Mouse (Mus musculus): ENCODE data around the gene Gtf3c2. TPM values are rescaled to one million over a fixed set of nuclear protein-coding genes. Genes with fewer than 3 reads are reported as not detected.
A peak's percentile ranks its signal among the peaks of the same experiment; 100 is the strongest.

Gtf3c2 gene
- total and polyA plus RNA-seq, 2 experiments from 2014 or later, result 46.4 to 49.0 TPM

GRCm38 (mm10) chr5:31203866-31204265, 23.9 kb upstream of the Gtf3c2 start:
- Histone ChIP-seq H3K36me3 (ENCODE audit: insufficient read depth, low read length) (peaks cover 56% of the 10 kb centered on the region), H3K9me3 (ENCODE audit: low read length) (peaks cover 5% of the 10 kb centered on the region), H3K4me1 (ENCODE audit: insufficient read depth, low read length) (peaks cover 3% of the 10 kb centered on the region; the same call in 1 of the 2 replicates), H3K27me3 (ENCODE audit: insufficient read depth, low read length) (no peaks in the 10 kb centered on the region), H3K4me3 (ENCODE audit: low read depth, low read length) (no peak overlapping the region), H3K27ac (ENCODE audit: low read depth, low read length) (no peak overlapping the region), H3K9ac (replicated peaks; ENCODE audit: low read length, poor library complexity, severe bottlenecking) (no peak overlapping the region), H3K4me2 (ENCODE audit: low read depth, low read length, poor library complexity, severe bottlenecking) (no peak overlapping the region)
- no peak for TF ChIP-seq CTCF (IDR thresholded peaks at IDR 0.05)
- no peak for DNase-seq (ENCODE audit: low spot score)
- WGBS, result 90% methylated on average over 2 of the region's 2 CpGs
- no peak for ATAC-seq (ENCODE audit: low FRiP score)

- H3K4me1 ChIP-seq (ENCODE audit: insufficient read depth, low read length), result peaks cover 3% of the 10 kb centered on the region; the same call in 1 of the 2 replicates
- 88% methylated on average over 7 of the region's 7 CpGs for WGBS
- H3K9ac ChIP-seq (replicated peaks; ENCODE audit: low read length, poor library complexity, severe bottlenecking), result no peak overlapping the region
- ATAC-seq (ENCODE audit: low FRiP score) (no peak), DNase-seq (ENCODE audit: low spot score) (no peak)
- peaks cover 64% of the 10 kb centered on the region for H3K36me3 ChIP-seq (ENCODE audit: insufficient read depth, low read length)
- peak overlapping the region; percentile 75; the same call in 1 of the 2 replicates for H3K4me3 ChIP-seq (ENCODE audit: low read depth, low read length)
- no peak for TF ChIP-seq CTCF (IDR thresholded peaks at IDR 0.05)
- H3K9me3 ChIP-seq (ENCODE audit: low read length), result peaks cover 5% of the 10 kb centered on the region
- H3K27me3 ChIP-seq (ENCODE audit: insufficient read depth, low read length), result no peaks in the 10 kb centered on the region
- peak overlapping the region; percentile 59 for H3K4me2 ChIP-seq (ENCODE audit: low read depth, low read length, poor library complexity, severe bottlenecking)
- peak overlapping the region; percentile 86 for H3K27ac ChIP-seq (ENCODE audit: low read depth, low read length)
These were observed 23.0 kb upstream of the Gtf3c2 start for GRCm38 (mm10) chr5:31202933-31203332.

GRCm38 (mm10) chr5:31201742-31202590, 22.0 kb upstream of the Gtf3c2 start, which contains the start of gene Zfp513:
TSS of gene Zfp513 (minus strand) at chr5:31202303.
- TF ChIP-seq CTCF (IDR thresholded peaks at IDR 0.05), result no peak
- peak within 1 kb of the TSS; percentile 87 for H3K27ac ChIP-seq (ENCODE audit: low read depth, low read length)
- H3K4me3 ChIP-seq (ENCODE audit: low read depth, low read length), result peak within 1 kb of the TSS; percentile 75
- 2% methylated on average over 45 of the region's 53 CpGs for WGBS
- peak within 1 kb of the TSS; percentile 82 for H3K4me2 ChIP-seq (ENCODE audit: low read depth, low read length, poor library complexity, severe bottlenecking)
- peak; percentile 95 for ATAC-seq (ENCODE audit: low FRiP score)
- H3K9me3 ChIP-seq (ENCODE audit: low read length), result peaks cover 5% of the 10 kb centered on the region
- H3K27me3 ChIP-seq (ENCODE audit: insufficient read depth, low read length), result no peaks in the 10 kb centered on the region
- H3K4me1 ChIP-seq (ENCODE audit: insufficient read depth, low read length), result peaks cover 3% of the 10 kb centered on the region; the same call in 1 of the 2 replicates
- peak within 1 kb of the TSS; percentile 84 for H3K9ac ChIP-seq (replicated peaks; ENCODE audit: low read length, poor library complexity, severe bottlenecking)
- peak; percentile 99 for DNase-seq (ENCODE audit: low spot score)
- peaks cover 65% of the 10 kb centered on the region for H3K36me3 ChIP-seq (ENCODE audit: insufficient read depth, low read length)

GRCm38 (mm10) chr5:31201042-31201741, 21.2 kb upstream of the Gtf3c2 start:
- no peak for DNase-seq (ENCODE audit: low spot score)
- 18% methylated on average over 13 of the region's 13 CpGs for WGBS

GRCm38 (mm10) chr5:31200327-31200768, 20.4 kb upstream of the Gtf3c2 start:
- Histone ChIP-seq H3K9me3 (ENCODE audit: low read length) (peaks cover 5% of the 10 kb centered on the region), H3K27me3 (ENCODE audit: insufficient read depth, low read length) (no peaks in the 10 kb centered on the region), H3K36me3 (ENCODE audit: insufficient read depth, low read length) (peaks cover 70% of the 10 kb centered on the region), H3K4me1 (ENCODE audit: insufficient read depth, low read length) (peaks cover 3% of the 10 kb centered on the region; the same call in 1 of the 2 replicates), H3K27ac (ENCODE audit: low read depth, low read length) (no peak overlapping the region), H3K9ac (replicated peaks; ENCODE audit: low read length, poor library complexity, severe bottlenecking) (no peak overlapping the region), H3K4me2 (ENCODE audit: low read depth, low read length, poor library complexity, severe bottlenecking) (peak overlapping the region; percentile 82; the same call in 1 of the 2 replicates), H3K4me3 (ENCODE audit: low read depth, low read length) (peak overlapping the region; percentile 14; the same call in 1 of the 2 replicates)
- 92% methylated on average over 27 of the region's 27 CpGs for WGBS
- ATAC-seq (ENCODE audit: low FRiP score) (no peak), DNase-seq (ENCODE audit: low spot score) (no peak)
- no peak for TF ChIP-seq CTCF (IDR thresholded peaks at IDR 0.05)

More at GRCm38 (mm10) chr5:31201042-31201741, 21.2 kb upstream of the Gtf3c2 start:
- Histone ChIP-seq H3K9ac (replicated peaks; ENCODE audit: low read length, poor library complexity, severe bottlenecking) (peak overlapping the region; percentile 84), H3K27me3 (ENCODE audit: insufficient read depth, low read length) (no peaks in the 10 kb centered on the region), H3K4me1 (ENCODE audit: insufficient read depth, low read length) (peaks cover 3% of the 10 kb centered on the region; the same call in 1 of the 2 replicates), H3K36me3 (ENCODE audit: insufficient read depth, low read length) (peaks cover 69% of the 10 kb centered on the region), H3K4me2 (ENCODE audit: low read depth, low read length, poor library complexity, severe bottlenecking) (peak overlapping the region; percentile 82), H3K4me3 (ENCODE audit: low read depth, low read length) (peak overlapping the region; percentile 75), H3K27ac (ENCODE audit: low read depth, low read length) (peak overlapping the region; percentile 87), H3K9me3 (ENCODE audit: low read length) (peaks cover 5% of the 10 kb centered on the region)
- no peak for ATAC-seq (ENCODE audit: low FRiP score)
- no peak for TF ChIP-seq CTCF (IDR thresholded peaks at IDR 0.05)

All from midbrain, postnatal 0 days (tissue).